Mouse (Mus musculus) G1E (cell line): ENCODE measurements at regions not wholly inside any gene's neighbourhood (a gene's known extent, or its start where the extent isn't known, plus 50 kb on each side); places are given as distances from the start of the nearest gene placed in this dataset.
"Not testable (repeated sequence)": the region's sequence is repeated elsewhere in the genome, so short reads cannot be mapped to it uniquely, and the experiment has no call there.

Source experiments
- ATAC-seq: 2 replicates; pipeline ENCODE4 v1.8.0; 2016; ENCODE audit warnings: mild to moderate bottlenecking; ENCODE audit not compliant: insufficient number of reproducible peaks, poor library complexity, low FRiP score, severe bottlenecking; ENCODE audit errors: extremely low read depth
- DNase-seq: peaks from one replicate; pipeline ENCODE4 v3.0.0; 2012; ENCODE audit warnings: low spot score
- H3K27me3 ChIP-seq: 2 replicates; pipeline ENCODE4 v1.6.1; 2012; ENCODE audit warnings: mild to moderate bottlenecking, low read length, inconsistent platforms; ENCODE audit not compliant: insufficient read depth
- H3K36me3 ChIP-seq: replicated peaks from 2 replicates; pipeline ENCODE3; 2012; ENCODE audit warnings: mild to moderate bottlenecking, inconsistent platforms
- H3K4me1 ChIP-seq: 2 replicates; pipeline ENCODE4 v1.6.1; 2012; ENCODE audit warnings: low read depth, low read length, inconsistent platforms, mixed read lengths; ENCODE audit not compliant: insufficient read depth
- H3K4me3 ChIP-seq: 2 replicates; pipeline ENCODE4 v1.5.1; 2012; ENCODE audit warnings: low read depth, mild to moderate bottlenecking, inconsistent platforms, low read length, moderate library complexity, mixed read lengths
- H3K9me3 ChIP-seq: replicated peaks from 2 replicates; pipeline ENCODE4 v1.6.1; 2012; ENCODE audit warnings: inconsistent platforms
- CTCF ChIP-seq: IDR thresholded peaks from 2 replicates; pipeline ENCODE4 v1.5.1; 2012; ENCODE audit warnings: low read depth, low read length, inconsistent platforms, mixed read lengths
- GATA1 ChIP-seq: IDR thresholded peaks from 2 replicates; pipeline ENCODE4 v1.6.1; 2012; ENCODE audit warnings: borderline replicate concordance, low read length, inconsistent platforms, mixed read lengths
- GATA2 ChIP-seq: IDR thresholded peaks from 2 replicates; pipeline ENCODE4 v1.6.1; 2012; ENCODE audit warnings: low read depth, low read length, inconsistent platforms, borderline replicate concordance
- POLR2AphosphoS5 ChIP-seq: IDR thresholded peaks from 2 replicates; pipeline ENCODE4 v1.6.1; 2012; ENCODE audit warnings: low read depth, low read length, inconsistent platforms; ENCODE audit not compliant: insufficient replicate concordance
- TAL1 ChIP-seq: conservative IDR thresholded peaks from 2 replicates; pipeline ENCODE4 v1.6.1; 2012; ENCODE audit warnings: low read depth, low read length, inconsistent platforms, mixed read lengths

GRCm38 (mm10) chr3:133680343-133680742, 135.4 kb upstream of the Tet2 start:
- TF ChIP-seq CTCF (no peak), GATA2 (no peak), POLR2AphosphoS5 (no peak), TAL1 (no peak), GATA1 (no peak)
- H3K9me3 ChIP-seq = no peaks in the 10 kb centered on the region
- H3K27me3 ChIP-seq = peaks cover 10% of the 10 kb centered on the region; the same call in 1 of the 2 replicates
- no peaks in the 10 kb centered on the region for H3K36me3 ChIP-seq
- no peak overlapping the region for H3K4me3 ChIP-seq
- peaks cover 24% of the 10 kb centered on the region for H3K4me1 ChIP-seq
- no peak for DNase-seq
- ATAC-seq = peak; percentile 80

GRCm38 (mm10) chr3:133680805-133681204, 135.9 kb upstream of the Tet2 start:
- Histone ChIP-seq H3K4me1 (peaks cover 24% of the 10 kb centered on the region), H3K27me3 (peaks cover 10% of the 10 kb centered on the region; the same call in 1 of the 2 replicates), H3K36me3 (no peaks in the 10 kb centered on the region), H3K4me3 (no peak overlapping the region), H3K9me3 (no peaks in the 10 kb centered on the region)
- ATAC-seq (no peak), DNase-seq (no peak)
- TF ChIP-seq POLR2AphosphoS5 (no peak), TAL1 (no peak), CTCF (no peak), GATA1 (no peak), GATA2 (no peak)

GRCm38 (mm10) chr3:133684196-133684743, 139.3 kb upstream of the Tet2 start:
- TF ChIP-seq GATA1 (no peak), CTCF (no peak), GATA2 (no peak), POLR2AphosphoS5 (no peak), TAL1 (no peak)
- Histone ChIP-seq H3K27me3 (peaks cover 4% of the 10 kb centered on the region; the same call in 1 of the 2 replicates), H3K4me3 (no peak overlapping the region), H3K36me3 (no peaks in the 10 kb centered on the region), H3K9me3 (no peaks in the 10 kb centered on the region), H3K4me1 (peaks cover 17% of the 10 kb centered on the region)
- ATAC-seq (no peak), DNase-seq (no peak)

- Histone ChIP-seq H3K4me3 (no peak overlapping the region), H3K36me3 (no peaks in the 10 kb centered on the region), H3K4me1 (peaks cover 15% of the 10 kb centered on the region), H3K27me3 (peaks cover 4% of the 10 kb centered on the region; the same call in 1 of the 2 replicates), H3K9me3 (no peaks in the 10 kb centered on the region)
- DNase-seq (no peak), ATAC-seq (no peak)
- no peak for TF ChIP-seq GATA1
These were observed 139.8 kb upstream of the Tet2 start for GRCm38 (mm10) chr3:133684747-133685146.

- Histone ChIP-seq H3K36me3 (no peaks in the 10 kb centered on the region), H3K27me3 (peaks cover 4% of the 10 kb centered on the region; the same call in 1 of the 2 replicates), H3K4me1 (peaks cover 9% of the 10 kb centered on the region), H3K4me3 (no peak overlapping the region), H3K9me3 (no peaks in the 10 kb centered on the region)
- no peak for ATAC-seq
- DNase-seq = no peak
- TF ChIP-seq POLR2AphosphoS5 (no peak), GATA2 (no peak)
These were observed 140.5 kb upstream of the Tet2 start for GRCm38 (mm10) chr3:133685393-133685792.

GRCm38 (mm10) chr3:133694057-133694456, 149.1 kb upstream of the Tet2 start:
- Histone ChIP-seq H3K27me3 (peaks cover 6% of the 10 kb centered on the region), H3K4me1 (no peaks in the 10 kb centered on the region), H3K4me3 (no peak overlapping the region), H3K9me3 (no peaks in the 10 kb centered on the region), H3K36me3 (no peaks in the 10 kb centered on the region)
- no peak for DNase-seq
- no peak for ATAC-seq
- TF ChIP-seq POLR2AphosphoS5 (no peak), GATA1 (no peak), CTCF (no peak), GATA2 (no peak), TAL1 (no peak)

GRCm38 (mm10) chr3:133696122-133696521, 151.2 kb upstream of the Tet2 start:
- ATAC-seq = no peak
- no peak for DNase-seq
- no peaks in the 10 kb centered on the region for H3K36me3 ChIP-seq
- no peak for TF ChIP-seq CTCF
- TF ChIP-seq TAL1 = no peak
- TF ChIP-seq GATA2 = no peak
- TF ChIP-seq POLR2AphosphoS5 = no peak
- no peaks in the 10 kb centered on the region for H3K9me3 ChIP-seq
- H3K4me3 ChIP-seq = no peak overlapping the region
- no peaks in the 10 kb centered on the region for H3K4me1 ChIP-seq
- H3K27me3 ChIP-seq = peaks cover 11% of the 10 kb centered on the region

- H3K9me3 ChIP-seq, H3K4me1 ChIP-seq, H3K27me3 ChIP-seq, ATAC-seq, H3K4me3 ChIP-seq, H3K36me3 ChIP-seq, DNase-seq: not testable (repeated sequence)
These were observed 159.9 kb upstream of the Tet2 start for GRCm38 (mm10) chr3:133704849-133705248.
